Mouse (Mus musculus): Measurements from ENCODE around the gene Rnf222. TPM values are rescaled to one million over a fixed set of nuclear protein-coding genes. Genes with fewer than 3 reads are reported as not detected.

Rnf222 gene
- polyA plus RNA-seq, 1 experiment from 2014 or later, result not detected

DNA sequence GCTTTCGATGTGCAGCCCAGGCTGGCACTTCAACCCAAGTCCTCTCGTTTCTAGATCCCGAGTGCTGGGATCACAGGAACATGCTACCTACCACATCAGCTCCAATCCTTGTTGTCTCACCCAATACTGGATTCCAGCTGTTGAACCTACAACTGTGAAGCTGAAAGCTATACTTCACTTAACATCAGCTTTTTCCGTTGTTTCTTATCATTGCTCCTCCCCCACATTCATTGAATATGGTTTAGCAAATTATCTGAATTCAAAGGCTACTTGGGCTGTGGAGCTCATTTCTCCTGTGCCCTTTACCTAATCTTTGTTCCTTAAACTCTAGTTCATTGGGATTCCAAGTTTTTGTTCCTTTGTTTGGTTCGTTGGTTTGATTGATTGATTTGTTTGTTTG lies 9.5 kb upstream of the Rnf222 start:
- no peaks in the 10 kb centered on the region for H3K36me3 ChIP-seq (ENCODE audit: control insufficient read depth, insufficient read depth, low read length)
- no peaks in the 10 kb centered on the region for H3K9me3 ChIP-seq (ENCODE audit: control insufficient read depth, low read length)
- H3K4me1 ChIP-seq (ENCODE audit: control insufficient read depth, insufficient read depth, low read length), result no peaks in the 10 kb centered on the region
- H3K4me2 ChIP-seq (ENCODE audit: low read depth, severe bottlenecking), result no peak overlapping the region
- 88% methylated on average over 5 of the region's 5 CpGs for WGBS
- H3K4me3 ChIP-seq (ENCODE audit: low read depth, low read length), result no peak overlapping the region
- H3K27me3 ChIP-seq (ENCODE audit: control insufficient read depth, insufficient read depth, low read length), result no peaks in the 10 kb centered on the region
- ATAC-seq (ENCODE audit: insufficient number of reproducible peaks, low FRiP score, low TSS enrichment, low read depth), result no peak
- H3K27ac ChIP-seq (replicated peaks; ENCODE audit: low read depth, low read length), result no peak overlapping the region
- no peak for DNase-seq (ENCODE audit: low spot score)
- H3K9ac ChIP-seq (ENCODE audit: low read length), result no peak overlapping the region

DNA sequence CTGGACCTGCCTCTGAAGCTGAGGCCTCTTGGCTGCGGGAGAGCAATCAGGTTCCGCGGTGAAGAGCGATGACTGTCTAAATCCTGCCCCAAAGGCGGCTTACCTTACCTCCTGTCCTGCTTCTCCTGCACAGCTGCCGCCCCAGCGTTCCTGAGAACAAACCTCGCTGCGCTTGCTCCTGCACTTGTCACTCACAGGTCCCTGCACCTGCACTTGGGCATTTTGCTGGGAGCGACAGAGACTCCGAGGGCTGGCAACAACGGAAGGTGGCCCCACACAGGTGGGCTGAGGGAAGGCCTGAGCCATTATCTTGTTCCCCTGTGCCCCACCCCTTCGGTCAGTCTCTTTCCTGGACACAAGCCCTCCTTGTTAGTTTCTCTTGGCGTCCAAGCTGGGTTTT lies 6.2 kb upstream of the Rnf222 start:
- no peak overlapping the region for H3K9ac ChIP-seq (ENCODE audit: low read length)
- H3K36me3 ChIP-seq (ENCODE audit: control insufficient read depth, insufficient read depth, low read length), result no peaks in the 10 kb centered on the region
- H3K9me3 ChIP-seq (ENCODE audit: control insufficient read depth, low read length), result no peaks in the 10 kb centered on the region
- 28% methylated on average over 14 of the region's 14 CpGs for WGBS
- no peak for DNase-seq (ENCODE audit: low spot score)
- H3K4me3 ChIP-seq (ENCODE audit: low read depth, low read length), result no peak overlapping the region
- H3K4me2 ChIP-seq (ENCODE audit: low read depth, severe bottlenecking), result no peak overlapping the region
- H3K4me1 ChIP-seq (ENCODE audit: control insufficient read depth, insufficient read depth, low read length), result no peaks in the 10 kb centered on the region
- no peak for ATAC-seq (ENCODE audit: insufficient number of reproducible peaks, low FRiP score, low TSS enrichment, low read depth)
- H3K27ac ChIP-seq (replicated peaks; ENCODE audit: low read depth, low read length), result no peak overlapping the region
- no peaks in the 10 kb centered on the region for H3K27me3 ChIP-seq (ENCODE audit: control insufficient read depth, insufficient read depth, low read length)

DNA sequence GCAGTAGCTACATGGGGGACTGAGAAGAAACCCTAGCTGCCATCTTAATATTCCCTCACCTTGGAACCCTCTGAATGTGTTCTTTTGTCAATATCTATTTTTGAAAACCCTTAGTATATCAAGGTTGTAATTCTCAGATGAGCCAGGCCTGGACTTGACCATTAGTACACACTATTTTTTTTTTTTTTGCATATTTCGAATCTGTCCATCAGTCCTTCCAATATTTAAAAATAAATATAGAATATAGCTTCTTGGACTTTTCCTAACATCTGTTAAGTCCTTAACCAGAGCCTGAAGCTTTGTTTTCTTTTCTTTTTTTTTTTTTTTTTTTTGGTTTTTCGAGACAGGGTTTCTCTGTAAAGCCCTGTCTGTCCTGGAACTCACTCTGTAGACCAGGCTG lies 4.5 kb upstream of the Rnf222 start:
- Histone ChIP-seq H3K4me1 (ENCODE audit: control insufficient read depth, insufficient read depth, low read length) (no peaks in the 10 kb centered on the region), H3K9me3 (ENCODE audit: control insufficient read depth, low read length) (no peaks in the 10 kb centered on the region), H3K36me3 (ENCODE audit: control insufficient read depth, insufficient read depth, low read length) (no peaks in the 10 kb centered on the region), H3K27ac (replicated peaks; ENCODE audit: low read depth, low read length) (no peak overlapping the region), H3K9ac (ENCODE audit: low read length) (no peak overlapping the region), H3K4me3 (ENCODE audit: low read depth, low read length) (no peak overlapping the region), H3K27me3 (ENCODE audit: control insufficient read depth, insufficient read depth, low read length) (no peaks in the 10 kb centered on the region), H3K4me2 (ENCODE audit: low read depth, severe bottlenecking) (no peak overlapping the region)
- ATAC-seq (ENCODE audit: insufficient number of reproducible peaks, low FRiP score, low TSS enrichment, low read depth) (no peak), DNase-seq (ENCODE audit: low spot score) (no peak)
- WGBS, result 85% methylated on average over 2 of the region's 2 CpGs

DNA sequence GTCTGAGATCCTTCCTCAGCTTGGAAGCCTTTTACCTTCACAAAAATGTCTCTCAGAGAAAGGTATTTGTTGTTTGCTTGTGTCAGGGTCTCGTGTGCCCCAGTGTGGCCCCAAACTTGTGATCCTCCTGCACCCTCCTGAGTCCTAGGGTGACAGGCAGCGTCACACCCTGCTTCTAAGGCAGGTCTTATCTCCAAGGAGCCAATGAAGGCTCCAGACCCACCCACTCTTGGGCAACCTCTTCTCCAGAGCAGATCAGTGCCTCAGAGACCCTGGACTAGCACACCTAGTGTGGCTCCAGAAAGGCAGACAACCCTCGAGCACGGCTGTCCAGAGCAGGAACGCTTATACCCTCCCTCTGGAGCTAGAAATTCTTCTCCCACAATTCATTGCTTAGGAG lies 4.0 kb upstream of the Rnf222 start:
- 76% methylated on average over 5 of the region's 5 CpGs for WGBS
- Histone ChIP-seq H3K9me3 (ENCODE audit: control insufficient read depth, low read length) (no peaks in the 10 kb centered on the region), H3K4me3 (ENCODE audit: low read depth, low read length) (no peak overlapping the region), H3K27ac (replicated peaks; ENCODE audit: low read depth, low read length) (no peak overlapping the region), H3K4me1 (ENCODE audit: control insufficient read depth, insufficient read depth, low read length) (no peaks in the 10 kb centered on the region), H3K27me3 (ENCODE audit: control insufficient read depth, insufficient read depth, low read length) (no peaks in the 10 kb centered on the region), H3K9ac (ENCODE audit: low read length) (no peak overlapping the region), H3K36me3 (ENCODE audit: control insufficient read depth, insufficient read depth, low read length) (no peaks in the 10 kb centered on the region), H3K4me2 (ENCODE audit: low read depth, severe bottlenecking) (no peak overlapping the region)
- DNase-seq (ENCODE audit: low spot score) (no peak), ATAC-seq (ENCODE audit: insufficient number of reproducible peaks, low FRiP score, low TSS enrichment, low read depth) (no peak)

DNA sequence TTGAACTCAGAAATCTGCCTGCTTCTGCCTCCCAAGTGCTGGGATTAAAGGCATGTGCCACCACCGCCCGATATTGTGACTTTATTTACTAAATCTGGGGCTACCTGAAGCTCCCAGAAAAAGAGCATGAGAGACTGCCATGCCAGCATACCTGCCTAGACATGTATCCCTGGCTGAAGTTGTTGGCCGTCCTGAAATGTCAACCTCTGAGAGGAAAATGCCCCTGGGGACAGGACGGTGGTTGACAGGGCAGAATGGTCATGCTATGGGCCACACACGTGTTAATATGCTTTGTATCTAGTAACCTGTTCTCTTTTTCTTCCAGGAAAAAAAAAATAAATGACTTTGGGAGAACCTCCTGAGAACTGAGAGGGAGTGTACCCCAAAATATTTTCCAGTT lies 2.3 kb upstream of the Rnf222 start:
- no peak for ATAC-seq (ENCODE audit: insufficient number of reproducible peaks, low FRiP score, low TSS enrichment, low read depth)
- WGBS, result 80% methylated on average over 5 of the region's 5 CpGs
- H3K4me1 ChIP-seq (ENCODE audit: control insufficient read depth, insufficient read depth, low read length), result no peaks in the 10 kb centered on the region

DNA sequence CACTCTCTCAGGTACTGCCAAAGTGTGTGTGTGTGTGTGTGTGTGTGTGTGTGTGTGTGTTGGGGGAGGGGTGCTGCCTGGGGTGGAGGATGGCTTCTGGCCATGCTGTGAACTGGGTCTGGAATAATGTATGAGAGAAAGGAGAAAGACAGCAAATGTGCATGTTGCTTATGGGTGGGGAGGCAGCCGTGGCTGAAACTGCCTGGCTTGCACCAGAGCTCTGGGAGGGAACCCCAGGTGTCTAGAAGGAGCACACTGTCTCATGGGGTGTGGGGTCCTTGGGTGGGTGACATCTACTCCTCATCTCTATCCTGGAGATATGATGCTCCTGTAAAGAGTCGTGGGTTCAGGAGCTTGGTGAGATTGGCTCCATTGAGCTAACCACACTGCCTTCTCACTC lies 300 bp downstream of the Rnf222 start:
- Histone ChIP-seq H3K4me3 (ENCODE audit: low read depth, low read length) (no peak overlapping the region), H3K4me1 (ENCODE audit: control insufficient read depth, insufficient read depth, low read length) (no peaks in the 10 kb centered on the region), H3K27me3 (ENCODE audit: control insufficient read depth, insufficient read depth, low read length) (no peaks in the 10 kb centered on the region), H3K9ac (ENCODE audit: low read length) (no peak overlapping the region), H3K9me3 (ENCODE audit: control insufficient read depth, low read length) (no peaks in the 10 kb centered on the region), H3K27ac (replicated peaks; ENCODE audit: low read depth, low read length) (no peak overlapping the region), H3K4me2 (ENCODE audit: low read depth, severe bottlenecking) (no peak overlapping the region), H3K36me3 (ENCODE audit: control insufficient read depth, insufficient read depth, low read length) (no peaks in the 10 kb centered on the region)
- no peak for ATAC-seq (ENCODE audit: insufficient number of reproducible peaks, low FRiP score, low TSS enrichment, low read depth)
- no peak for DNase-seq (ENCODE audit: low spot score)
- WGBS, result 69% methylated on average over 2 of the region's 2 CpGs

More for the DNA sequence above, 2.3 kb upstream of the Rnf222 start:
- Histone ChIP-seq H3K36me3 (ENCODE audit: control insufficient read depth, insufficient read depth, low read length) (no peaks in the 10 kb centered on the region), H3K9ac (ENCODE audit: low read length) (no peak overlapping the region), H3K27ac (replicated peaks; ENCODE audit: low read depth, low read length) (no peak overlapping the region), H3K4me2 (ENCODE audit: low read depth, severe bottlenecking) (no peak overlapping the region), H3K4me3 (ENCODE audit: low read depth, low read length) (no peak overlapping the region), H3K27me3 (ENCODE audit: control insufficient read depth, insufficient read depth, low read length) (no peaks in the 10 kb centered on the region), H3K9me3 (ENCODE audit: control insufficient read depth, low read length) (no peaks in the 10 kb centered on the region)
- no peak for DNase-seq (ENCODE audit: low spot score)

DNA sequence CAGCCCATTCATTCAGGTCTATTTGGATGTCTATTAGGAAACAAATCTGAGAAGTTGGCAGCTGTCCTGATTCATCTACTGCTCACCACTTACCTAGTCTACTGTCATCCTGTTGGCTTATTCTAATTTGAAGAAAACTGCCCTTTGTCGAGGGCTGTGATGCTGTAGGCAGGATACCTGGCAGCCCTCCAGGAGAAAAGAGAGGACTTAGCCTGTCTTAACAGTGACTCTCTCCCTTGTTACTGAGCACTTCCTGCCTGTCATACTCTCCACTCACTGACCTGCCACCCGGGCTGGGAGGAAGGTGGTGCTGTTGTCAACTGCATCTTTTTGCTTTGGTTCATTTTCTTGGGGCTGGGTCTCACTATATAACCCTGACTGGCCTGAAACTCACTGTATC lies 2.3 kb downstream of the Rnf222 start:
- DNase-seq (ENCODE audit: low spot score), result no peak
- 51% methylated on average over 2 of the region's 2 CpGs for WGBS

DNA sequence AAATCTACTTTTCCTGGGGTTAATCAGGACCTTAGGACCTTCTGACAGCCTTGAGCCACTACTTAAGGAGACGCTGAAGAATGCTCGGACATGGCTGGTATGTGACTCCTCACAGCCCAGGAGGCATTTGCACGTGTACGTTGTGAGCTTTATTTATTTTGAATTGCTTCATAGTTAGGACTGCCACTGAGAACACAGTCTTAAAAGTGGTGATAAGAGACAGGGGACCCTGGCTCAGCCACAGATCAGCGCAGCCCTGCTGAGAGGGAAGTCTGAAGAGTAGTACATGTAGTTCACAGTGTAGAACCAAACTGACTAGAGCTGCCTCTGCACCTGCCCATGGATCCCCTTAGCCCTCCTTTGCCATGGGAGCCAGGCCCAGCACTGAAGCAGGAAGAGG lies 3.5 kb downstream of the Rnf222 start:
- no peaks in the 10 kb centered on the region for H3K4me1 ChIP-seq (ENCODE audit: control insufficient read depth, insufficient read depth, low read length)
- WGBS, result 88% methylated on average over 5 of the region's 5 CpGs
- no peak for ATAC-seq (ENCODE audit: insufficient number of reproducible peaks, low FRiP score, low TSS enrichment, low read depth)

More for the DNA sequence above, 2.3 kb downstream of the Rnf222 start:
- Histone ChIP-seq H3K36me3 (ENCODE audit: control insufficient read depth, insufficient read depth, low read length) (no peaks in the 10 kb centered on the region), H3K4me3 (ENCODE audit: low read depth, low read length) (no peak overlapping the region), H3K9me3 (ENCODE audit: control insufficient read depth, low read length) (no peaks in the 10 kb centered on the region), H3K4me2 (ENCODE audit: low read depth, severe bottlenecking) (no peak overlapping the region), H3K4me1 (ENCODE audit: control insufficient read depth, insufficient read depth, low read length) (no peaks in the 10 kb centered on the region), H3K9ac (ENCODE audit: low read length) (no peak overlapping the region), H3K27me3 (ENCODE audit: control insufficient read depth, insufficient read depth, low read length) (no peaks in the 10 kb centered on the region), H3K27ac (replicated peaks; ENCODE audit: low read depth, low read length) (no peak overlapping the region)
- no peak for ATAC-seq (ENCODE audit: insufficient number of reproducible peaks, low FRiP score, low TSS enrichment, low read depth)

DNA sequence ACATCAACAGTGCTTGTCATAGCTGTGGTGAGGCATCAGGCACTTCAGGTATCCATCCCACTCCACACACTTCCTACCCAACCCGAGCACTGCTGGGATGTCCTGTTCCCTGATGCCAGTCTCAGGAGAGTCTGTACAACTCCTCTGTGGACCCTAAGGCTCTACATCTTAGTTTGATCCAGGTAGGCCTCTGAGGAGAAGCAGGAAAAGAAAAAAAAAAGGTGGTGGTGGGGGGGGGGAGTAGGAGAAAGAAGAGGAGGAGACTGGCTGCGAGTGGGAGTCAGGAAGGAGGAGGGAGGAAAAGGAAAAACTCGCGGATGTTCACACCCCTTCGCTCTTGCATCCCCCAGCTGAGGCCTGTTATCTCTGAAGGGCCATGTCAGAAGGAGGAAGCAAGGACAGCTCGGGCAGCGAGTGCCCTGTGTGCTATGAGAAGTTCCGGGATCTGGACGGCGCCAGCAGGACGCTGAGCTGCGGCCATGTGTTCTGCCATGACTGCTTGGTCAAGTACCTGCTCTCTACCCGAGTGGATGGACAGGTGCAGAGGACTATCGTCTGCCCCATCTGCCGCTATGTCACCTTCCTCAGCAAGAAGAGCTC lies 4.0 kb downstream of the Rnf222 start:
- Histone ChIP-seq H3K9me3 (ENCODE audit: control insufficient read depth, low read length) (no peaks in the 10 kb centered on the region), H3K27ac (replicated peaks; ENCODE audit: low read depth, low read length) (no peak overlapping the region), H3K4me3 (ENCODE audit: low read depth, low read length) (no peak overlapping the region), H3K4me1 (ENCODE audit: control insufficient read depth, insufficient read depth, low read length) (no peaks in the 10 kb centered on the region), H3K9ac (ENCODE audit: low read length) (peak overlapping the region; percentile 12; the same call in 1 of the 2 replicates), H3K27me3 (ENCODE audit: control insufficient read depth, insufficient read depth, low read length) (no peaks in the 10 kb centered on the region), H3K36me3 (ENCODE audit: control insufficient read depth, insufficient read depth, low read length) (no peaks in the 10 kb centered on the region), H3K4me2 (ENCODE audit: low read depth, severe bottlenecking) (no peak overlapping the region)
- DNase-seq (ENCODE audit: low spot score) (no peak), ATAC-seq (ENCODE audit: insufficient number of reproducible peaks, low FRiP score, low TSS enrichment, low read depth) (no peak)
- WGBS, result 75% methylated on average over 15 of the region's 15 CpGs

More for the DNA sequence above, 3.5 kb downstream of the Rnf222 start:
- no peaks in the 10 kb centered on the region for H3K27me3 ChIP-seq (ENCODE audit: control insufficient read depth, insufficient read depth, low read length)
- no peak for DNase-seq (ENCODE audit: low spot score)
- no peak overlapping the region for H3K27ac ChIP-seq (replicated peaks; ENCODE audit: low read depth, low read length)
- H3K9me3 ChIP-seq (ENCODE audit: control insufficient read depth, low read length), result no peaks in the 10 kb centered on the region
- H3K9ac ChIP-seq (ENCODE audit: low read length), result no peak overlapping the region
- no peak overlapping the region for H3K4me2 ChIP-seq (ENCODE audit: low read depth, severe bottlenecking)
- no peak overlapping the region for H3K4me3 ChIP-seq (ENCODE audit: low read depth, low read length)
- no peaks in the 10 kb centered on the region for H3K36me3 ChIP-seq (ENCODE audit: control insufficient read depth, insufficient read depth, low read length)

Measured in limb, embryonic 11.5 days (tissue).